Mouse (Mus musculus): ENCODE data around the gene Ccdc134.

The Ccdc134 gene

DNA sequence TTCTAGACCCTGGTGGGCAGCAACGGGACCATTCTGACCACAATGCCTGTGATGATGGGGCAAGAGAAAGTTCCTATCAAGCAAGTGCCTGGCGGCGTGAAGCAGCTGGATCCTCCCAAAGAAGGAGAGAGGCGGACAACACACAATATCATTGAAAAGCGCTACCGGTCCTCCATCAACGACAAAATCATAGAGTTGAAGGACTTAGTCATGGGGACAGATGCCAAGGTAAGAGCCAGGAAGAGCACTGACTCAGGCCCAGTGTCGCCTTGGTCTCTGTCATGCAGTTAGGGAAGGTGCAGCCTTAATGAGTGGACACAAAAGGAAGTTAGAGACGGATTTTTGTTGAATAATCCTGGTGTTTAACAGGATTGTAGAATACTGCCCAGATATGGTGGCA, 47.4 kb downstream of the Ccdc134 start:
- no peak for DNase-seq

DNA sequence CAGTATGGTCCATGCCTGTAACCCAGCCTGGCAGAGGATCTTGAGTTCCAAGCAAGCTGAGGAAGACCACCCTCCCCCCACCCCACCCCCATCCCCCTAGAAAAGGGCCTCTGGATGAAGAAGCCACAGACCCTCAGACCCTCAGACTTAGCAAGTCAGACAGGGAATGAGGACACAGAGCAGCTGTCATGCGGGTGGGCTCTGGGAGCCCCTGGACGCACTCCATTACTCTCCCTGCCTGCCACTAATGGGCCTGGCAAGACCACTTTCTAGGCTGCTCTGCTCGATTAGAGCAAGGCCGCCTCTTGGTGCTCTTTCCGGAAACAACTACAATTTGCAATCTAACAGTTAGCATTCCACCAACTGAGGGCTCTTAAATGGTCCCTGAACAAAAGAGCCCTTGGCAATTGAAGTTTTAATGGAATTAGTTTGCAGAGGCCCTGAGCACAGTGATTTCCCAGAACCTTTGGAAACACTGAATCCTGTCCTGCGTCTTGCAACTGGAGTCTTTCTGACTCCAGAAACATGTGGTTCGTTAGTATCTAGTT, 50.1 kb downstream of the Ccdc134 start:
- DNase-seq, result no peak

DNA sequence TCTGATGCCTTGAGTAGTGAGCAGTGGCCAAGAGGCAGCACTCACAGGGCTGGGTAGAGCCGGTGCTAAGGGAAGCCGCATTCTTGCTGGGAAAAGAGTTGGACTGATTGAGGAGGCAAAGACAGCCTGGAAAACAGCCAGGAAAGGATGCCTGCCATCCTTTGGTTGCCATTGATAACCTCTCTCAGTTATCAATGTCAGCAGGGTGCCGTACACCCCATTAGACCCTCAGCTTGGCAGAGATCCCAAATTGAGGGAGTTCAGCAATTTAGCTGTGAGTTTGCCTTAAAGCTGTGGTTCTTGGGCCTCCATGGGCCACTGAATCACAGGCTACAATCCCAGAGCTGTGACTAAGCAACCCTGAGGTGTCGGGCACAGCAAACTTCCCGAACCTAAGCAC, 53.4 kb downstream of the Ccdc134 start:
- no peak for DNase-seq

DNA sequence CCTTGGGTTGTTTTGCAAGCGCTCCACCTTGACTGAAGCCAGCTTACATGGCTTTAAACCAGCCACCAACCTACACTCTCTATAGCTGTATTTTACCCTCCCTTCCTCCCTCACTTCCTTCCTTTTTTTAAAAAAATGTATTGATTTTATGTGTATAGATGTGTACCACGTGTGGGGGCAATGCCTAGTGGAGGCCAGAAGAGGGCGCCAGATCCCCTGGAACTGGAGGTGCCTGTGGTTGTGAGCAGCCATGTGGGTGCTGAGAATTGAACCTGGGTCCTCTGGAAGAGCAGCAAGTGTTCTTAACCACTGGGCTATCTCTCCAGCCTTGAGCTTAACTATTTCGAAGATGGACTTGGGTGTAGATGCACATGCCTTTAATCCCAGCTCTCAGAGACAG, 54.6 kb downstream of the Ccdc134 start:
- DNase-seq, result no peak

DNA sequence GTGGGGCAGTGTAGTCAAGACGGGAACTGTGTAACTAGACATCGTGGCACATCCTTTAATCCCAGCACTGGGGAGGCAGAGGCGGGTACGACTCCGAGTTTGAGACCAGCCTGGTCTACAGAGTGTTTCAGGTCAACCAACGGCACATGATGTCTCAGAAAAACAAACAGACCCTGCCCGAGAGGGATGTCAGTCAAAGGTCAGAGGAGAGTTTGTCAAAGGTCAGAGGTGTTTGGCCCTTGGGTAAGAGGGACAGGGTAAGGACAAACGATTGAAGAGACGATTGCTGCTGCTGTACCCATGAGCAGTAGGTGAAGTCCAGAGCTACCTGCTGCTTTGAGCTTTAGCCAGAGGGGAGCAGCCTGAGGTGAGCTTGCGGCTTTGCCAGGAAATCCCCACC, 55.9 kb downstream of the Ccdc134 start:
- no peak for DNase-seq

DNA sequence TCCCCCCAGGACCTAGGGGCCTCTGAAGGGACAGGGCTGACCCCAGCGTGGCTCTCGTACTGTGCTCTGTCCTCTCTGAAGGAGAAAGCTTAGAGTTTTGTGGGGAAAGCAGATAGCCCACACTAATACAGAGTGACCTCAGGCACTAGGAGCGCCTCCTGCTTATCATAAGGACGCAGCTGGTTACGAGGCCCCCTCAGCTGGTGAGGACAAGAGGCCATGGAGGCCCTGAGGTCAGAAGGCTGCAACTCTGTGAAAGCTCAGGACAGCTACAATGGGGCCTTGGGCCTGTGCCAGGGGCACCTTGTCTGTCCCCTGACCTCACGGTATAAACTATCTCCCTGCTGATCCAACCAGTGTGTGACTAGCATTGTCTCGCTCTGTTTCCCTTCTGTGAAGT, 56.5 kb downstream of the Ccdc134 start:
- DNase-seq, result no peak

DNA sequence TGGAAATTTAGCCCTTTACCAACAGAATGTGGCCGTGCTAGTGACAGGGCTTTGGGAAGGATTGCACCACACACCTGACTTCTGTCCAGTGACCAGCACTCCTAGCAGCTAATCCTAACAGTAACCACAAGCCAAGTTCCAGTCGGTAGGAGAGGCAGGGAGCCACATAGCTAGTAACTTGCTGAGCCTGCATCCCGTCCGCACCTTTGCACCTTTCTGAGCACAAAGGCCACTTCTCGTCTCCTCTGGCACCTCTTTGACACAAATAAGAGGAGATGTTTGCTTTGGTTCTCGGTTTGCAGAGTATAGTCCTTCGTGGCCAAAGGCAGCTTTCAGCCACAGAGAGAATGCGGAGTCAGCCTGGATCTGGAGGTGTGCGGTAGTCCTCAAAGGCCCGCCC, 56.9 kb downstream of the Ccdc134 start:
- no peak for DNase-seq

DNA sequence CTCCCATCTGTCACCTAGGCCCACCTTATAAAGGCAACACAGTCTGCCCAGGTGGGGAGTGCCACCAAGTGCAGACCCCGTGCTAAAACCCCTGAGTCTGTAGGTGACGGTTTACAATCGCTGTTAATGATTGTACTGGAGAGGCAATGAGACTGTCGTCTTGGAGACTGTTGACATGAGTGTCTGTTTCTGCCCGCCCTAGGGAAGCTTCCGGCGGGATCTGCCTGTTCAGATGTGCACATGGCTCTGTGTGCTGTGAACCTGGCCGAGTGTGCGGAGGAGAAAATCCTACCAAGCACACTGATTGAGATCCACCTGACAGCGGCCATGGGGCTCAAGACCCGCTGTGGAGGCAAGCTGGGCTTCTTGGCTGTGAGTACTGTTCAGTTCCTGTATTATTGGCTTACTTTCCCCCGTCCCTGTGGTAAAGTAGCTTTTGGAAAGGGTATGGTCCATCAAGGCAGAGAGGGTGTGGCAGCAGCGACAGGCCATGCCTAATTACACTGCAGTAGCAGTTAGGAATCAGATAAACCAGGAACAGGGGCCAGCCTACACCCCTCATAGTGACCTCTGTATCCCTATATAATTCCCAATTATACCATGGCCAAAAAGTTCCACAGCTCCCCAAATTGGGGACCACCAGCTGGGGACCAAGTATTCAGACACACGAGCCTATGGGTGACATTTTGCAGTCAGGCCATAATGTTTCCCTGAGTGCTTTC, 57.5 kb downstream of the Ccdc134 start:
- DNase-seq, result no peak

DNA sequence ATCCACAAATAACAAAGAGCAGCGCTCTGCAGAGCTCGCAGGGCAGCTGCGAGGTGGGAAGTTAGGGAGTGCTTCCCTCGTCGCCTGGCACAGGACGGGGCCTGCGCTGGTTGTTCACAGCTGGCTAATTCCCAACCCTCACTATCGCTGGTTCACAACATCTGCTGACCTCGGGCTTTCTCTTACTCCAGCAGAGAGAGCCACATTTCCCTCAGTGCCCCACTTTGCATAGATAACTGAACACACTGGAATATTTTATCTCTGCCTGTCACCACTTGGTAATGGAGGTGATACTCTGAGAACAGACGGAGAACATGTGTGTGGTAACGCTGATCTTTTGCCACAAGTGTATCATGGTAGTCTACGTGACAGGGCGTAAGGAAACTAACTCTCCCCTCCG, 58.4 kb downstream of the Ccdc134 start:
- DNase-seq, result no peak

DNA sequence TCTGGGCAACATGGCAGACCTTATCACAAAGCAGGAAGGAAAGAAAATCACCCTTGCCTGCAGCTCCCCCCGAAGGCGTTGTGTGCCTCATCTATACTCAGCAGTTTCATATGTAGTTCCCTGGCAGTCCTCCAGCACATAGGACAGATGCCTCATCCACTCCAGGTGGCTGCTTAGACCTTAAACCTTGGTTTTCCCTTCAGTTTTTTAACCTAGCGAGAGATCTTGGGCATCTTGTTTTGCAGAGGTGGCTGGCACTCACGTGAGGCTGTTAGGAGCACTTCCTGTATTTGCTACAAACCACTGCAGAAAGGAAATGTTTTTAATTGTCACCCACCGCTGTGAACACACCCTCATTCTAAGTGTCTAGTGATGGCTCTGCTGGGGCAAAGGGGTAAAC, 59.2 kb downstream of the Ccdc134 start:
- no peak for DNase-seq

DNA sequence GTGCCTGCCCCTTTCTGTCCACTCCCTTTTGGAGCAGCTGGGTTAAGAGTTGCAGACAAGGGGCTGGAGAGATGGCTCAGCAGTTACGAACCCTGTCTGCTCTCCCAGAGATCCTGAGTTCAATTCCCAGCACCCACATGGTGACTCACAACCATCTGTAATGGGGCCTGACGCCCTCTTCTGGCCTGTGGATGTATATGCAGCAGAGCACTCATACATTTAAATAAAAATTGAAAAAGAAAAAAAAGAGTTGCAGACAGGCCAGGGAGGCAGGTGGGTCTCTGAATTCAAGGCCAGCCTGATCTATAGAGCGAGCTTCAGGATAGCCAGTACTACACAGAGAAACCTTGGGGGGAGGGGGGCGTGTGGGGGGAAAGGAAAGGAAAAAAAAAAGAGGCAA, 59.7 kb downstream of the Ccdc134 start:
- DNase-seq, result no peak

DNA sequence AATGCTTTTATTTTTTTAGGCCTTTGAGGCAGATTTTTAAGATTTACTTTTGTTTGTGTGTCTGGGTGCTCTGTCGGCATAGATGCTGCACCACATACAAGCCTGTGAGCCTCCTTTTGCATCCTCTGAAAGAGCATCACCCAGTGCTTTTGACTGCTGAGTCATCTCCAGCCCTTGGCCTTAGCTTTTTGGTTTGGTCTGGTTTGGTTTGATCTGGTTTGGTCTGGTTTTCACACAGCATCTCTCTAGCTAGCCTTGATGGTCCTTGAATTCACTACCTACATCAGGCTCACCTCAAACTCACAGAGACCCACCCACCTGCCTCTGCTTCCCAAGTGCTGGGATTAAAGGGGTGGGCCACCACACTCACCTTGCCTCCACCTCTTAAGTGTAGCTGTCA, 60.2 kb downstream of the Ccdc134 start:
- no peak for DNase-seq

DNA sequence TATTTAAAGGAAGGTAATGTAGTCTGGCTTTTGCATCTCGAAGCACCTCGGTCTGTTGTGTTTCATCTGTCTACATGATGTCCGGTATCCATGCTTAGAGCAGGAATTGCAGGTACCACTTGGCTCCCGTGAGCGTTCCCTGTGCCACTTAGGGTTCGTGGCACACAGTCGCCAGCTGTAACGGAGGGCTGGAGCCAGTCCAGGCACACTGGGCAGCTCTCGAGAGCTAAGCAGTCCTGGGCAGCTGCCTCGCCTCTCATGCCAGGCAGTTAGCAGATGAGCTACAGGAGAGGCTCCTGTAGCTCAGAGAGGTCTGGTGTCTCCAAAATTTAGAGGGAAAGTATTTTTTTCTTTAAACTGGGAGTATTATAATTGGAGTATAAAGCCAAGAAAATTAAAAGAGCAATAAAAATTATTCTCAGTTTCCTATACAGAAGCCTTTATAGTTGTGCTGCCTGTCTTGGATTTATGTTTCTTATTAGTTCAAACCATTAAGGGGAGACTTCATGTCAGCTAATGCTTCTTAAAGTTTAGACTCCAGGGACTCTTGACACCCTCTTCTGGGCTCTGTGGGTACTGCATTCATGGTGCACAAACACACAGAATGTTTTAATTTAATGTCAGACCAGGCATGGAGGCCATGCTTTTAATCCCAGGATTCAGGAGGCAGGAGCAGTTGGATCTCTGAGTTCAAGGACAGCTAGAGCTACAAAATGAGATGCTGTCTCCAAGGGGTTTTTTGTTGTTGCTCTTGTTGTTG, 60.9 kb downstream of the Ccdc134 start:
- DNase-seq, result peak; percentile 44 to 58
